Mouse (Mus musculus) liver, postnatal 0 days (tissue): ENCODE results near the gene Pde4dip. TPM values are rescaled to one million over a fixed set of nuclear protein-coding genes. Genes with fewer than 3 reads are reported as not detected.
A peak's percentile ranks its signal among the peaks of the same experiment; 100 is the strongest.

Experiments used
- ATAC-seq: fragments of 200-750 bp; cut with Nextera tagmentation; 2 replicates; pipeline ENCODE4 v1.8.0; 2017; ENCODE audit warnings: mild to moderate bottlenecking, moderate library complexity
- DNase-seq: peaks from one replicate; pipeline ENCODE4 v3.0.0-alpha.2; 2016
- H3K27ac ChIP-seq: fragments of 300-500 bp; sonication (generic); 2 replicates; pipeline ENCODE4 v1.5.1; 2014; ENCODE audit warnings: antibody characterized with exemption, moderate library complexity, mild to moderate bottlenecking, low read depth
- H3K27me3 ChIP-seq: fragments of 300-500 bp; sonication (generic); 2 replicates; pipeline ENCODE4 v1.6.1; 2014; ENCODE audit warnings: low read length, control low read depth, mixed read lengths; ENCODE audit not compliant: insufficient read depth
- H3K36me3 ChIP-seq: fragments of 300-500 bp; sonication (generic); replicated peaks from 2 replicates; pipeline ENCODE4 v1.6.1; 2014; ENCODE audit warnings: mild to moderate bottlenecking, control low read depth, low read length, moderate library complexity, mixed read lengths; ENCODE audit not compliant: insufficient read depth
- H3K4me1 ChIP-seq: fragments of 300-500 bp; sonication (generic); 2 replicates; pipeline ENCODE4 v1.6.1; 2014; ENCODE audit warnings: antibody characterized with exemption, mild to moderate bottlenecking, control low read depth; ENCODE audit not compliant: insufficient read depth
- H3K4me2 ChIP-seq: fragments of 300-500 bp; sonication (generic); 2 replicates; pipeline ENCODE4 v1.6.1; 2014; ENCODE audit warnings: low read depth, mild to moderate bottlenecking, low read length, moderate library complexity, mixed read lengths
- H3K4me3 ChIP-seq: fragments of 300-500 bp; sonication (generic); 2 replicates; pipeline ENCODE4 v1.5.1; 2014; ENCODE audit warnings: low read depth, low read length
- H3K9ac ChIP-seq: fragments of 300-500 bp; sonication (generic); replicated peaks from 2 replicates; pipeline ENCODE4 v1.6.1; 2014; ENCODE audit warnings: mild to moderate bottlenecking, moderate library complexity
- H3K9me3 ChIP-seq: fragments of 300-500 bp; sonication (generic); 2 replicates; pipeline ENCODE4 v1.6.1; 2016; ENCODE audit warnings: mild to moderate bottlenecking, control low read depth, low read length, mixed read lengths
- CTCF ChIP-seq: sonication (generic); IDR thresholded peaks from 2 replicates; pipeline ENCODE4 v1.5.1; 2016; ENCODE audit warnings: antibody characterized with exemption, low read depth
- EP300 ChIP-seq: IDR thresholded peaks from 2 replicates; pipeline ENCODE4 v1.6.1; 2016; ENCODE audit warnings: antibody characterized with exemption, low read depth, mild to moderate bottlenecking
- WGBS: fragments of 180-500 bp; shearing (Covaris S2); extraction: QIAGEN DNeasy Blood & Tissue Kit; methylation state at CpG from one replicate; pipeline ENCODE4 v1.1.7; 2014; ENCODE audit not compliant: insufficient replicate concordance; 5-methylcytosine and 5-hydroxymethylcytosine counted together
- polyA plus RNA-seq: library from polyadenylated mRNA; unstranded; fragments of >200 nt; fragmentation: Nextera tagmentation; extraction: Ambion mirVana; gene quantifications from 2 replicates; pipeline ENCODE4 v1.2.1, GENCODE M21; 2015

The Pde4dip gene
- polyA plus RNA-seq, 1 experiment from 2014 or later: 8.1 TPM

DNA sequence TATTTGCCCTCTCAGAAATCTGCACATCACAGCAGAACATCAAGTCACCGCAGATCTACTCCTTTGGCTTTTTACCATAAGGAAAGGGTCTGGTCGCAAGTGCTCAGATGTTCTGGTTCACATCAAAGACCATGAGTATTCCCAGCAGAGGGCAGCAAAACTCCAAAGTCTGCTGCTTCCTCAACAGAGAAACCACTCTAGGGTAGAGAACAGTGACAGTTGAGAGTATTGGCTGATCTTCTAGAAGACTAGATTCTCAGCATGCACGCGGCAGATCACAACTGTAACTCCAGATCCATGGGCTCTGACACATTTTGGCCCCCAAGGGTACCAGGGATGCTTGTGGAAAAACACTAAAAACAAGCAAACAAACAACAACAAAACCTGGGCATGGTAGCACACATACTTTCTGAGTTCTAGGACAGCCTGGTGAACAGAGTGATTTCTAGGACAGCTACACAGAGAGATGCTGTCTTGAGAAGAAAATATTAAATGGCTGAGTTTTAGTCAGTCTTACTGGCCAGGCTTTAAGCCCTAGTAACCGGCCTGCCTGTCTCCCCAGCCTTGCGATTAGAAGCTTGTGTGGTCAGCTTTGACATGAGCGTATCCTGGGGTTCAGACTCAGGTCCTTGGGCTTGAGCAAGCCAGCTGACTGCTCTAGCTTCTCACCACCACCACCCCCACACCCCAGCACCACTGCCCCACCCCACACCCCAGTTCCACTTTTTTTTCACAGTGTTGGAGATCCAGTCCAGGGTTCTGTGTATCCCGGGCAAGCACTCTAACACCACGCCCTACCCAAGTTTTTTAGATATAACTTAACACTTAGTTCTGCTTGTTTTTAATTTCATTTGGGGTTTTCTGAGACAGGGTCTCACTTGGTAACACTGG, 40.7 kb upstream of the Pde4dip start:
- TF ChIP-seq CTCF (peak; percentile 85), EP300 (no peak)
- Histone ChIP-seq H3K27me3 (no peaks in the 10 kb centered on the region), H3K36me3 (0 out of 2 replicates have a peak, but pooled peaks cover 1% of the 10 kb centered on the region), H3K27ac (0 out of 2 replicates have a peak overlapping the region, but pooled peaks have one; percentile 16), H3K4me2 (no peak overlapping the region), H3K9me3 (no peaks in the 10 kb centered on the region), H3K9ac (no peak overlapping the region), H3K4me1 (peaks cover 31% of the 10 kb centered on the region), H3K4me3 (no peak overlapping the region)
- WGBS: 40% methylated on average over 9 of the region's 9 CpGs
- ATAC-seq: peak; percentile 67
- peak; percentile 84 for DNase-seq

GRCm38 (mm10) chr3:97927322-97927721, 38.8 kb upstream of the Pde4dip start:
- Histone ChIP-seq H3K9me3 (no peaks in the 10 kb centered on the region), H3K4me1 (peaks cover 22% of the 10 kb centered on the region), H3K27me3 (no peaks in the 10 kb centered on the region), H3K4me2 (no peak overlapping the region), H3K27ac (no peak overlapping the region), H3K36me3 (peaks cover 20% of the 10 kb centered on the region), H3K4me3 (no peak overlapping the region), H3K9ac (no peak overlapping the region)
- WGBS: 47% methylated on average over 4 of the region's 4 CpGs
- no peak for TF ChIP-seq EP300
- no peak for TF ChIP-seq CTCF
- no peak for DNase-seq
- ATAC-seq: no peak

- no peaks in the 10 kb centered on the region for H3K9me3 ChIP-seq
- 88% methylated on average over 2 of the region's 2 CpGs for WGBS
- ATAC-seq (no peak), DNase-seq (no peak)
- H3K27ac ChIP-seq: no peak overlapping the region
- H3K9ac ChIP-seq: no peak overlapping the region
- H3K4me1 ChIP-seq: peaks cover 8% of the 10 kb centered on the region
- TF ChIP-seq EP300 (no peak), CTCF (no peak)
- no peaks in the 10 kb centered on the region for H3K27me3 ChIP-seq
- H3K4me3 ChIP-seq: no peak overlapping the region
- no peak overlapping the region for H3K4me2 ChIP-seq
- peaks cover 32% of the 10 kb centered on the region for H3K36me3 ChIP-seq
Measured at GRCm38 (mm10) chr3:97925246-97925645, 36.7 kb upstream of the Pde4dip start.

- Histone ChIP-seq H3K4me1 (peaks cover 7% of the 10 kb centered on the region), H3K27ac (no peak overlapping the region), H3K4me2 (no peak overlapping the region), H3K36me3 (peaks cover 71% of the 10 kb centered on the region), H3K4me3 (no peak overlapping the region), H3K27me3 (no peaks in the 10 kb centered on the region), H3K9me3 (no peaks in the 10 kb centered on the region), H3K9ac (no peak overlapping the region)
- WGBS: 68% methylated on average over 10 of the region's 10 CpGs
- DNase-seq (no peak), ATAC-seq (peak; percentile 66)
- TF ChIP-seq EP300 (no peak), CTCF (no peak)
Measured at GRCm38 (mm10) chr3:97918885-97919550, 30.5 kb upstream of the Pde4dip start.

- Histone ChIP-seq H3K9me3 (no peaks in the 10 kb centered on the region), H3K36me3 (peaks cover 55% of the 10 kb centered on the region), H3K4me1 (peaks cover 7% of the 10 kb centered on the region), H3K9ac (no peak overlapping the region), H3K4me2 (no peak overlapping the region), H3K27ac (no peak overlapping the region), H3K4me3 (no peak overlapping the region), H3K27me3 (no peaks in the 10 kb centered on the region)
- 70% methylated on average over 4 of the region's 4 CpGs for WGBS
- no peak for DNase-seq
- ATAC-seq: no peak
- no peak for TF ChIP-seq EP300
- TF ChIP-seq CTCF: peak; percentile 56
Measured at GRCm38 (mm10) chr3:97915081-97915480, 26.6 kb upstream of the Pde4dip start.

DNA sequence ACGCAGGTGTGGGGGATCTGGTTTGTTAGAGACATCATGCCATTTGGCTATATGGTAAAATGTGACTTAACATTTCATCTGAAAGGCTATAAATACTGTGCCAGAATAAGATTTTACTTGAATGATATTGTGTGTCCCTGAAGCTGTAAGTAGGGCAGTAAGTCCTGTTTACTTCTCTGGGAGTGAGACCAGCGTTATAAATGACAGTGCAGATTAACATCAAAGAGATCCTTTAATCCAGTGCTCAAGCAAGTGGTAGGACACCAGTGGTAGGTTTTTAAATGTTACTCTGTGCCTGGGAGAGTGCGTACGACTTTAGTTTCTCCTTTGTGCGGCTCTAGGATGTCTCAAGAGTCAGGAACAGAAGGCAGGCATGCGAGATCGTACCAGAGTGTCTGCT, 22.6 kb upstream of the Pde4dip start:
- DNase-seq (no peak), ATAC-seq (no peak)
- H3K4me1 ChIP-seq: no peaks in the 10 kb centered on the region
- 83% methylated on average over 7 of the region's 7 CpGs for WGBS
- TF ChIP-seq EP300: no peak
- TF ChIP-seq CTCF: no peak
- H3K36me3 ChIP-seq: peaks cover 41% of the 10 kb centered on the region
- H3K4me2 ChIP-seq: no peak overlapping the region
- no peaks in the 10 kb centered on the region for H3K9me3 ChIP-seq
- H3K4me3 ChIP-seq: no peak overlapping the region
- H3K27me3 ChIP-seq: no peaks in the 10 kb centered on the region
- no peak overlapping the region for H3K27ac ChIP-seq
- no peak overlapping the region for H3K9ac ChIP-seq
